Mouse (Mus musculus) heart, postnatal 4 days (tissue): ENCODE data around the gene A430078G23Rik. TPM values are rescaled to one million over a fixed set of nuclear protein-coding genes. Genes with fewer than 3 reads are reported as not detected.

ENCODE experiments used
- DNase-seq: peaks from one replicate; pipeline ENCODE4 v3.0.0; 2021
- total RNA-seq, 2 experiments: library from RNA; stranded (reverse); gene quantifications; 2 replicates each; pipeline ENCODE4 v1.2.3; 2021

A430078G23Rik gene
- total RNA-seq, 2 experiments from 2014 or later: 0.12 to 0.25 TPM

DNA sequence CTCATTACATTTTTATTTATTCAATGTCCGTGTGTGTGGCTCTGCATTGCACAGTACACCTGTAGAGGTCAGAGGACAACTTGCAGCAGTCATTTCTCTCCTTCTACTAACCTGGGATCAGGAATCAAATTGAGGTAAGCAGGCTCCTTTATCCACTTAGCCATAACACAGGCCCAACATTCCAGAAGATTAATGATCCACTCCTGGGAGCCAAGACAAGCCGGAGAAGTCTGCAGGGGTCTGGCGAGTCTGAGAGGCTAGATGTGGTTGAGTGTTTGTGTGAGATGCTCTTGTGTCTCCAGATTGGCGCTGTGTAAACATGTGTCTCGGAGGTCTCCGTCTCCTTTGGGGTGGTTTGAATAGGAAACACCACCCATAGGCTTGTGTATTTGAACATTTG, 2.5 kb upstream of the A430078G23Rik start:
- DNase-seq: no peak

DNA sequence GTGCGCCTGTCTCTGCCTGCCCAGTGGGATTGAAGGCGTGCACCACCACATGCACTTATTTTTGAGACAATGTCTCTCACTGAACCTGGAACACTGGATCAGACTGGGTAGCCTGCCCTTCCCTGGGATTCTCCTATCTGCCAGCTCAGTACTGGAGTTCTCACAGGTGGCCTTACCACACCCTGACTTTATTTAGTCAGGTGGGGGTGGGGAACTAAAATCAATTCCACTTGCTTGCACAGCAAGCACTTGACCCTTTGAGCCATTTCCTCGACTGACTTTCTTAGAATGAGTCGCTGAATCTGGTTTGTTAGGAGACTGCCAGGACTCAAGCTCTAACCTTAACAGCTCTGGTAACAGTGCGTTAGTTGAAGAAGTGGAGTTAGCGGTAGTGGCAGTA, 500 bp upstream of the A430078G23Rik start:
- no peak for DNase-seq

DNA sequence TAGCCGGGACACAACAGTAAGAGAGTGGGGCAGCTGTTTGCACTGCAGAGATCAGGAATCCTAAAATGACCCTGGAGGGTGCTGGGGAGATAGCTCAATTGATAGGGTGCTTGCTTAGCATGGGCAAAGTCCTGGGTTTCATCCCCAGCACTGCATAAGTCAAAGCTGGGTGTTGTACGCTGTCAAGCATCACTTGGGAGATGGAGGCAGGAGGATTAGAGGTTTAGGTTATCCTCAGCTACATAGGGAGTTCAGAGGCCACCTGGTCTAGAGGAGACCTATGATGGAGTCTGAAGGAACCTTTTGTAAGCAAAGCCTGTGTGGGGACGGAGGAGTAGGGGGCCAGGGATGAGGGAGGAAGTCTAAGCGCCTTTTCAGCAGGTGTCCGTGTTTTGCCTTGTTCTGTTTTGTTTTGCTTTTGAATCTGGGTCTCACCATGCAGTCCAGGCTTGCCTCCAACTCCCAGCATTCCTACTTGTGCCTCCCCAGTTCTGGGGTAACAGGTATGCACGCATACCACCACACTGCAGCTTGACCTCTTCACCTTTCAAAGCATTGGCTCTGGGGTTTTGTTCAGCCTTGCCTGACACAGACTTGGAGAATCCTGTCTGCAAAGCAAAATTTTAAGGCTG, 712 bp downstream of the A430078G23Rik start:
- no peak for DNase-seq

DNA sequence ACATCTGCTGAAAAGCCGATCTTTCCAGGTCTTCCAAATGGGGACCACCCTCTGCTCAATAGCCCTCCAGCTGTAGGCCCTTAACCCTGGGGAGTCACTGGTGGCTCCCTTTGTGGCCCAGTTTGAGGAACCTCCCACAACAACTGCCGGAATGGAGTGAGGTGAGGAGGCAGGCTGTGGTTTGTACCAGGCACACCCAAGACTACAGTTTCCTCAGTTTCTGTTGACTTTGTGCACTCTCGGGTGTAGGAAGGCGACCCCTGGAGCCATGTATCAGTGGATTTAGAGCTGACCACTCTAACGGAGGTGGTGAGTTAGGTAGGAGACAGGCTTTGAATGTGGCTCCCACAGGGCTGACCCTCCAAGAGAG, 1.2 kb downstream of the A430078G23Rik start:
- no peak for DNase-seq

DNA sequence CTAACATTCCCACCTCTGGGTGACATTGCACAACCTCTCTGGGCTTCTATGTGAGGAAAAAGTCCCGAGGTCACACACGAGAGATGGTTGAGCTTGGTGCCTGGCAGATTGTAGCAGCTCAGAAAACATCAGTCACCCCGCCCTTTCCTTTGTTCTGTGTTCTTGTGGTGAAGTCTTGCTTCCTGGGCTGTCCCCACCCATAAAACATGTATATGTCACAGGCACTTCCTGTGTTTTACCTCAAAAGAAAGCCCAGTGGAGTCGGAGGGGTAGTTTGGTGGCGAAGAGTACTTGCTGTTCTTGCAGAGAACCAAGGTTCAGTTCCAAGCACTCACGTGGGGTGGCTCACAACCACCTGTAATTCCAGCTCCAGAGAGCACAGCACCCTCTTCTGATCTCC, 2.4 kb downstream of the A430078G23Rik start:
- no peak for DNase-seq

GRCm38 (mm10) chr8:3358060-3358459, 4.8 kb downstream of the A430078G23Rik start:
- peak; percentile 89 for DNase-seq

DNA sequence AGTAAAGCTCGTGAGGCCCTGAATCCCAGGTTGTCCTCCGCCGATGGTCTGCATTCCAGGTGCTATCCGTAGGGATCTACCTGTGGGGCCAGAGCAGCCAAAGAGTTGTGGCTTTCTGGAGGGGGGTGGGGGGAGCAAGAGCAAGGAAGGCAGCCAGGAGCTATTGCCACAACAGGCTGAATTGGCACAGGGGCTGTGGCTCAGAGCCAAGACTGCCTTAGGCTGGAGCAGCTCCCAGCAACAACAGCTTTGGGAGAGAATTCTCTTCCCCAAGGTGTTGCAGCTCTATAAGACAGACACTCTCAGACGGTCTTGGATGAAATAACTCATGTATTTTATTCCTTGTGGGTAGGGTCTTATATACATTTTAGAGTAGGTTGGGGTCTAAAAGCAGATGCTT, 13.9 kb downstream of the A430078G23Rik start:
- DNase-seq: no peak

- DNase-seq: no peak
Measured at GRCm38 (mm10) chr8:3368091-3368490, 14.9 kb downstream of the A430078G23Rik start.

DNA sequence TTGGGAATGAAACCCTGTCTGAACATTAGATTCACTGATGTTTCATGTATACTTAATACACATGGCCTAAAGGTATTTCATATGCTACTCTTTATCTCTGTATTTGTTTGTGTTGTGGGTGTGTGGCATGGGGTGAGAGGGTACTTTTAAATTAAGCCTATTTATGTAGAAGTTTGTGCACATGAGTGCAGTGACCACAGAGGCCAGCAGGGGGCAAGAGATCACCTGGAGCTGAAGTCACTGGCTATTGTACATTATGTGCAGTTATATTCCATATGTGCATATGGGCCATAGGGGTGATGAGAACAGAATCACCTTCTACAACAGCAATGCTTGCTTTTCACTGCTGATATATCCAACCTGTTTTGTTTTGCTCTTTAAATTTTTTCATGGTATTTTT, 22.5 kb downstream of the A430078G23Rik start:
- DNase-seq: no peak

DNA sequence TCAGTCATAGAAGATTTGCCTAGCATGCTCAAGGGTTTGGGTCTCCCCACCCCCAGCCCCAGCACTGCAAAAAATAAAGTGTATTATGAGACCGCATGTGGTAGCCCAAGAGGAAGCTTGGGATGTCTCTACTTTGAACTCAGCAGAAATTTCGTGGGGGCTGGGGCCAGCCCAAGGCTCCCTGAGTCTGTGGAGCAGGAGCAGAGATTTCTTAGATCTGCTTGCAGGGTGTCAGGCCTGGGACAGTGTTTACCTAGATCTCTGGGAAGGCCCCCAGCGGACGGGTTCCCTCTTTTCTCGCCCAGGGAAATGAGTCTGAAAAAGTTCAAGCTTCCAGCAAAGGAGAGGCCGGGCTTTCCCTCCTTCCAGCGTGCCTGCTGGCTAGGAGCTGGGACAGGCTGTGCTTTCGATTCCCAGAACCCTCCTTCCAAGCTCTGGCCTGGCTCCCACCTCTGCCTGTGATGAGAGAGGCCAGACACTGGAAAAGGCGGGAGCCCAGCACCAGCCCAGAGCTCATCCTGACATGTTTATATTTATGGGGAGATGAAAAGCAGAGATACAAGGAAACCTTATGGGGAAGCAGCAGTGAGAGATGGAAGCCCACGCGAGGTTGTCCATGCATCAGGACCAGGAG, 23.5 kb downstream of the A430078G23Rik start:
- peak; percentile 15 for DNase-seq

- DNase-seq: peak; percentile 80
Measured at GRCm38 (mm10) chr8:3387286-3387685, 34.1 kb downstream of the A430078G23Rik start.

DNA sequence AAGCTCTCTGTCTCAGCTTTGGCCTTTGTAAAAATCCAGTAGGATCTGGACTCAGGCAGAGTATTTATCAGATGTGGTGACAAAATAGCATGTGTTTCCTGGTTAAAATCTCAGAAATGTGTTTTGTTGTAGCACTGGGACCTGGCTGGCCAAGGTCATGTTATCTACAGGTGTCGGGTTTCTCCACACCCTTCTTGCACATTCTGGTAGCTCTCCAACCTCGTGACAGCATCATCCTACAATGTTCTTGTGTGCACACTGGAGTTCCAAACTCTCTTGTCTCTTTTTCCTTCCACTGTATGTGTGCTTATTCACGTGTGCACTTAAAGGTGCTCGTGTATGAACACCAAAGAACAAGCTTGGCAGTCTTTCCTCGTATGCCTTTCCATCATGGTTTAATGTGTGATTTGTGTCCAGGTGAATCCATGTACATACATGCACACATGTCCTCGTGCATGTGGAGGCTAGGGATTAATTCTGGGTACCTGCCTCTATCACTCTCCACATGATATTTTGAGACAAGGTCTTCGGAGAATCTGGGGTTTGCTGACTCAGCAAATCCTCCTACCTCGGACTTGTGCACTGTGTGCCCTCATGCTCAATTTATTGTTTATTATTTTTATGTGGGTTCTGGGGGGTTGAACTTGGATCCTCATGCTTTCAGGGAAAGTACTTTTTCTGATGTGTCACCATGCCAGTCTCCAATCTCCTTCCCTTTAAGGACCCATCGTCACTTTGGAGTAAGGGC, 35.5 kb downstream of the A430078G23Rik start:
- DNase-seq: no peak

DNA sequence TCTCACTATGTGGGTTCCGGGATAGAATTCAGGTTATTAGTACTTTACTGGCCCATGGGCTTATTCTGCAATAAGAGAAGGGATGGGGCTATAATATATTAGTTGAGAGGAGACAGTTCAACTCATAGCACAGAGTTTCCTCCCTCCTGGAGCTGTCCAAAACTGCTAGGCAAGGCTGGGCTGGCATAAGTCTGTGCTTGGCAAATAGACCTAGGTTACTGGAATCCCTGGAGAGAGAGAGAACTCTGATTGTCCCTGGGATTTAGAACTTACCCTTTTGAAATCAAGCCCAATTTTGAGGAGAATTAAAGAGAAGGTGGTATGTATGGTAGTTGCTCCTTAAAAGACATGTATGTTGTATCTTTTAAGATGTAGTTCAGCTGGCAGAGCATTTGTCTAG, 36.3 kb downstream of the A430078G23Rik start:
- no peak for DNase-seq

DNA sequence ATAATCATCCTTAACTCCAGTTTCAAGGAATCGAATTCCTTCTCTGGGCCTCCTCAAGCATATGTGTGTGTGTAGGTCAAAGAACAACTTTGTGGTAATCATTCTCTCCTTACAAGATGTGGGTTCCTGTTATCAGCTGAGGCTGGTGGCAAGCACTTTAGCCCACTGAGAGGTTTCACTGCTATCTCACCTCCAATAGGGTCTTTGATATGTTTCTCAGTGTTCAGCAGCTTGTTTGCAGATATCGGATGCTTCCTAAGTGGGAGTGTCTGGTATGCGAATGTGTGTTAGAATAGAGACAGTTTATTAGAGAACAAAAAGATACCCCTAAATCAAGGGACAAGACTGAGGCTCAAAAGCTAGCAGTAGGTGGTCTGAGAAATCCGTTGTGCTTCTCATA, 39.1 kb downstream of the A430078G23Rik start:
- no peak for DNase-seq

DNA sequence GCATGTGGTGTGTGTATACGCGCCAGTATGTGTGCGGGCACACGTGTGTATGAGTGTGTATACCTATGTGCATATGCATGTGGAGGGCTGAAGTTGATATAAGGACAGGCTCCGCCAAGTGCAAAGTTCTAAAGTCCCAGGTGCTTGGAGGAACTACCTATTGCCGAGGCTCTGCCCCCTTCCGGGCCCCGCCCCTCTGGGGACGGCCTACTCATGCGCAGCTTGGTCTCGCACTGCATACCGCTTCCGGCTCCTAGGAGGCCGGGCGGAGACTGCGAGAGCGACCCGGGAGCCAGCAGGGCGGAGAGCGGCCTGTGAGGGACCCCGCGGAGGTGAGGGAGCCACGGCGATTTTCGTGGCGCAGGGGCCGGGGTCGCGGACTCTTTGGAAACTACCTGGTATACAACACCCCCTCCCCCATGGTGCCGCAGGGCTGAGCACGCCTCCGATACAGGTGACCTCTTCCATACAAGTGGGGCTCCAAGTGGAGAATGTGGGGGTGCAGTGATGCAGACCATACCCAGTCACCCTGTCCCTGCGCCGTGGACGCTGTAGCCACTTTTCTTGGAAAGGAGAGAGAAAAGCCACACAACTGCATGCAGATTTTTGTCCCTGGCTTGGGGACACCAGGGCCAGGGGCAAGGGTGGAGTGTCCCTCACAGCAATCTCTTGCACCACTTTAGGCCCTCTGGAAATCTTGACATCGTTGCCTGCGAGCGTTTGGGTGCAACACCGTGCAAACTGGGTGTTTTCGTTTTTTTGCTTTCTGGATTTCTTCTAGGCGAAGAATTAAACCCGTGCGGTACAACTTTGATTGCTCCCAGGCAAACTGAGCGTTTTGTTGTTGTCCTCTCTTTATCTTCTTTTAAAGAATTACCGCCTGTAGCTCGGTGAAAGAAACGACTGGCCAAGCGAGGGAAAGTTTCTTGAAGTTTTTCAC, 39.8 kb downstream of the A430078G23Rik start, which contains the start of gene Arhgef18:
Arhgef18 (plus strand) TSS at position 236 of the 940 bp plus-strand sequence.
- peak; percentile 88 for DNase-seq

DNA sequence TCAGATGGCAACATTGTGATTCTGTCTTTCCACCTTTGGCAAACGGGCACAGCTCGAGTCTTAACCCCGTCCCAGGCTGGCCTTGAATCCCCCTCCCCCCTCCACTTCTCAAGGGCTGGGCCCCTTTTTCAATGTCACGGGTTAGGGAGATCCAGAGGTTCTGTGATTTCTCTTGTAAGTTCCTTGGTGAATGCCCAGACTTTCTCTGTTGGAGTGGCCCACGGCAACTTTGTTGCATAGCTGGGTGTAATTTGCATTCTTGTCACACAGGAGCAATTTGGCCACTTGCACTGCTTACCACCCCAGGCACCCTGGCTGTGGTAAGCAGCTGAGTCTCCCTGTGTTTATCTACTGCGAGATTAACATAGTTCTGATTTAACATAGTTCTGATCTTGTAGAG, 41.4 kb downstream of the A430078G23Rik start:
- DNase-seq: no peak

DNA sequence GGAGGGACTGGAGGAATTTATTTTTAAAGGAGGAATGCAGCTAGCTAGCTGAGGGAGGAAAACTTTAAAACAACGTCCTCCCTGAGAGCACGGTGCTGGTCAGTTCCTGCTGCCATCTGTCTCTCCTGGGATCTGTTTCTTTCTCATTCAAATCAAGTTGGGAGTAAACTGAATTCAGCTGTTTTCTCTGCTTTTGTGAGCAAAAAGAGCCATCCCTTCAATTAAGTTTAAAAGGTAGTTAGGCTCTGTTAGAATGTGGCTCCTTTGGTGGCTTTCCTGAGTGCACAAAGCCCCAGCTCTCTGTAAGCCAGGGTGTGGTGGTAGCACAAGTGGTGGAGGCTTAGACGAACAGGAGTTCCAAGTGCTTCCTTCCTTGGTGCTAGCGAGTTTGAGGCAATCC, 42.0 kb downstream of the A430078G23Rik start:
- DNase-seq: no peak

DNA sequence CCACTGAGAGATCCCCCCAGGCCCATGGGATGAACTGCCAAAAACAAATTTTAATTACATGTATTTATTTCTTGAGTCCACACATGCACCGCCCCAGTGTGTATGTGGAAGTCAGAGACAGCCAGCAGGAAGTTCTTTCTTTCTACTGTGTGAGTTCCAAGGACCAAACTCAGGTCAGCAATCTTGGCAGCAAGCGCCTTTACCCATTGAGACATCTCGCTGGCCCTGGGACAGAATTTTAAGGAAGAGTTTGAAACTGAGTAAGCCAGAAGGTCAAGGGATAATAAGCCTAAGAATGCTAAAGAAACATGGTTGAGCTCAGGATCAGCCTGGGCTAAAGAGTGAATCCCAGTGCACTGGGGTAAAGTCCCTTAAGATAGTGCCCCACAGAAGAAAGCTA, 44.4 kb downstream of the A430078G23Rik start:
- no peak for DNase-seq

DNA sequence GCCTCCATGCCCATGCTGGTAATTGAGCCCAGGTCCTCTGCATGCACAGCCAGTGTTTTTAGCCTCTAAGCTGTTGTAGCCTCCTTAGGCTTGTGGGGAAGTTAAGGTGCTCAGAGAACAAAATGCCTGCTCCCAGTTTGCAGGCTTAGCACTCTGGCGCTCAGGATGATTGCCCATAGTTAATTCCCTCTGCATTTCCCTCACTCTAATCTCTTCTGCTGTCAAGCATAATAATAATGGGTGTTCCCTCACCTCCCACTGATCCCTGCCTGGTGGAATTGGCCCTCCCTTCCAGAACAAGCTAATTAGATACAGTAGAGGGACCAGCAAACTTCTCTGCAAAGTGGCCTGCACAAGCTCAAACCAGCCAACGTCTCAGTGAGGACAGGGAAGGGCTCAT, 47.3 kb downstream of the A430078G23Rik start:
- DNase-seq: no peak

DNA sequence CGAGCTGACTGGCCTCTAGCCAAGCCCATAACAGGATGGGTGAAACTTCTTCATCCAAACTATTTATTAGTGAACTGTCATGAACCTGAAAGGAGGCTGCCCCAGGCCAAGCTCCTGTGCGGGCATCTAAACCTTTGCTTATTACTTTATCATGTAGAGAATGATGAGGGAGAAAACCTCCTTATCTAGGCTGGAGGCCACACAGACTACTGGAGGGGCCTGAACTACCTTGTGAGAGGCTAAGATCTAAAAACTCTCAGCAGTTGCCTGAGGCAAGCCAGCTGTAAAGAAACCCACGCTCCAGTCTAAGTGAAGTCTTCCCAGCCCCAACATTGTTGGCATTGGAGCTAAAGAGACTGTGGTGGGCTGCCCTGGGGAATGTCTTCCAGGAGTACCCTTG, 54.2 kb downstream of the A430078G23Rik start:
- DNase-seq: no peak

DNA sequence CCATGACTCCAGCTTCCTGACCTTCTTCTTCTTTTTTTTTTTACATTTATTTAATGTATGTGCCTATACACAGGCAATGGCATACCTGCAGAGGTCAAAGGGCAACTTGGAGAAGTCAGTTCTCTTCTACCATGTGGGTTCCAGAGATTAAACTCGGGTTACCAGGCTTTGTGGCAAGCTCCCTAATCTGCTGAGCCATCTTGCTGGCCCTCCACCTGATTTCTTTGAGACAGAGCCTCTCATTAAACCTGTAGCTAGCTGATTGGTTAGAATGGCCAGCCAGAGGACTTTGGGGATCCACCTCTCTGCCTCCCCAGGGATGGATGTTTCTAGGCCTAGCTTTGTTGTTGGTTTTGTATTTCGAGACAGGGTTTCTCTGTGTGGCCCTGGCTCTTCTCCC, 57.9 kb downstream of the A430078G23Rik start:
- no peak for DNase-seq

DNA sequence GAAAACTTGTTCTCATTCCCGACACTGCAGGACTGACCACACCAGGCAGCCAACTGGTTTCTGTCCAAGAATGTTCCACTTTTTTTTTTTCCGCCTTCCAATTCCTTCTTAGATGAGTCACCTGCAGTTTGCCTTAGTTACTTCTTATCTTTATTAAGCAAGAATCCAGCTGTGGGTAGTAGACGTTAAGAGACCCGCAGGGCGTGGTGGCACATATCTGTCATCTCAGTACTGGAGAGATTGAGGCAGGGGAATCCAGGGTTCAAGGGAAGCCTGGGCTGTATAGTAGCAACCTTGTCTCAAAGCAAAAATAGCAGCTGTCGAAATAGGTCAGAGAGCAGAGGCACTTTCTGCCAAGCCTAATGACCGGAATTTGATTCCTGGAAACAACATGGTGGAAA, 58.7 kb downstream of the A430078G23Rik start:
- peak; percentile 31 for DNase-seq

- no peak for DNase-seq
Measured at GRCm38 (mm10) chr8:3412816-3413215, 59.6 kb downstream of the A430078G23Rik start.
